Comparison of ENCODE assay signal across 8 mouse cellular contexts in genomic region chr9:92458418-92458817, GRCm38 (mm10). TPM values are rescaled to one million over a fixed set of nuclear protein-coding genes. Genes with fewer than 3 reads are reported as not detected.
DNase-seq lines count a peak whose midpoint lies in the region; ATAC-seq and TF ChIP-seq lines count a peak whose summit lies in the region.

No protein-coding gene starts in this region.

- TF ChIP-seq POLR2A in kidney, adult 2 months (IDR thresholded peaks at IDR 0.05; ENCODE audit: low read depth, low read length) = no peak

- DNase-seq in kidney, adult 2 months = peak; percentile 11
- no peak for DNase-seq in kidney, postnatal 4 days
- DNase-seq in hindbrain, embryonic 11.5 days (ENCODE audit: low spot score) = no peak
- no peak for DNase-seq in right cerebral cortex, adult 18-20 months
- no peak for DNase-seq in left cerebral cortex, adult 2 months (ENCODE audit: extremely low spot score in 1 of 2, low spot score in 2 of 2)
- DNase-seq in thymus, postnatal 4 days = no peak

- WGBS in kidney, adult 2 months = 91% methylated on average over 2 of the region's 2 CpGs
- 94% methylated on average over 2 of the region's 2 CpGs for WGBS in hindbrain, embryonic 11.5 days
- WGBS in midbrain, embryonic 13.5 days = 92% methylated on average over 2 of the region's 2 CpGs

- no peaks in the 10 kb centered on the region; the same call in 1 of the 2 replicates for H3K4me1 ChIP-seq in kidney, adult 2 months (ENCODE audit: control insufficient read depth, insufficient read depth, low read length)
- no peaks in the 10 kb centered on the region for H3K4me1 ChIP-seq in hindbrain, embryonic 11.5 days (replicated peaks; ENCODE audit: control insufficient read depth, insufficient read depth, low read length)
- peaks cover 8% of the 10 kb centered on the region for H3K4me1 ChIP-seq in midbrain, embryonic 13.5 days (replicated peaks)

- peak overlapping the region; percentile 10; the same call in 1 of the 2 replicates for H3K4me3 ChIP-seq in kidney, adult 2 months (ENCODE audit: insufficient read depth, low read depth, low read length)
- no peak overlapping the region for H3K4me3 ChIP-seq in hindbrain, embryonic 11.5 days (ENCODE audit: low read depth, low read length)
- H3K4me3 ChIP-seq in midbrain, embryonic 13.5 days (replicated peaks) = no peak overlapping the region
- no peak overlapping the region; the same call in 1 of the 2 replicates for H3K4me3 ChIP-seq in left cerebral cortex, adult 2 months

- H3K27me3 ChIP-seq in kidney, adult 2 months (replicated peaks; ENCODE audit: control insufficient read depth, insufficient read depth, low read length) = no peaks in the 10 kb centered on the region
- H3K27me3 ChIP-seq in hindbrain, embryonic 11.5 days (ENCODE audit: control insufficient read depth, insufficient read depth, low read length) = no peaks in the 10 kb centered on the region
- no peaks in the 10 kb centered on the region for H3K27me3 ChIP-seq in midbrain, embryonic 13.5 days

- no peak overlapping the region for H3K9ac ChIP-seq in hindbrain, embryonic 11.5 days (ENCODE audit: low read depth, low read length)
- no peak overlapping the region for H3K9ac ChIP-seq in midbrain, embryonic 13.5 days (replicated peaks)

- peak overlapping the region; percentile 38; the same call in 1 of the 2 replicates for H3K27ac ChIP-seq in kidney, adult 2 months (ENCODE audit: insufficient read depth, low read depth, low read length)
- no peak overlapping the region for H3K27ac ChIP-seq in hindbrain, embryonic 11.5 days (ENCODE audit: low read depth, low read length)
- no peak overlapping the region for H3K27ac ChIP-seq in midbrain, embryonic 13.5 days
- H3K27ac ChIP-seq in left cerebral cortex, adult 2 months = no peak overlapping the region

- TF ChIP-seq CTCF in kidney, adult 2 months (conservative IDR thresholded peaks at IDR 0.05; ENCODE audit: insufficient read depth, insufficient read length, low read depth, low read length) = no peak
- no peak for TF ChIP-seq CTCF in left cerebral cortex, adult 2 months (IDR thresholded peaks at IDR 0.05)

- H3K36me3 ChIP-seq in kidney, adult 2 months (ENCODE audit: control insufficient read depth, insufficient read depth, low read length) = no peaks in the 10 kb centered on the region
- no peaks in the 10 kb centered on the region for H3K36me3 ChIP-seq in hindbrain, embryonic 11.5 days (ENCODE audit: control insufficient read depth, insufficient read depth, low read length)
- no peaks in the 10 kb centered on the region for H3K36me3 ChIP-seq in midbrain, embryonic 13.5 days

- peak; percentile 39 for ATAC-seq in common myeloid progenitor, adult 5-6 weeks (replicated peaks; ENCODE audit: low read depth, poor library complexity, severe bottlenecking)
- ATAC-seq in hindbrain, embryonic 11.5 days (ENCODE audit: low FRiP score) = peak; percentile 34; the same call in 1 of the 2 replicates
- ATAC-seq in midbrain, embryonic 13.5 days = no peak

- H3K4me2 ChIP-seq in hindbrain, embryonic 11.5 days (replicated peaks; ENCODE audit: low read depth, low read length) = no peak overlapping the region
- peak overlapping the region; percentile 98; the same call in 1 of the 2 replicates for H3K4me2 ChIP-seq in midbrain, embryonic 13.5 days (replicated peaks)

- no peaks in the 10 kb centered on the region for H3K9me3 ChIP-seq in hindbrain, embryonic 11.5 days (ENCODE audit: control insufficient read depth, low read length)
- no peaks in the 10 kb centered on the region for H3K9me3 ChIP-seq in midbrain, embryonic 13.5 days

- intact Hi-C loops in left cerebral cortex, adult 2 months (cut with DNase I) = no loop called here

RNA-seq across cellular contexts. Expression of gene Plscr4, which starts 1.2 kb away (rescaled TPM):
- 11.0 and 11.7 TPM in 2 replicates for polyA plus RNA-seq in kidney, adult 2 months (2012; rRNA removed)
- 1.2 and 2.8 TPM in 2 replicates for total RNA-seq in common myeloid progenitor, adult 5-6 weeks (2017)
- 1.9 and 2.1 TPM in 2 replicates for polyA plus RNA-seq in hindbrain, embryonic 11.5 days (2014; fragmentation: Nextera tagmentation; extraction: Ambion mirVana)
- polyA plus RNA-seq in midbrain, embryonic 13.5 days (2015; fragmentation: Nextera tagmentation; extraction: Ambion mirVana) = 0.98 and 1.1 TPM in 2 replicates
- total RNA-seq in left cerebral cortex, adult 2 months (2021) = 1 to 10 TPM; 1.4 to 1.7 TPM
